Mouse (Mus musculus) liver, embryonic 13.5 days (tissue): ENCODE results near the gene Gdf15. TPM values are rescaled to one million over a fixed set of nuclear protein-coding genes. Genes with fewer than 3 reads are reported as not detected.

Source experiments
- ATAC-seq: fragments of 200-750 bp; cut with Nextera tagmentation; 2 replicates; pipeline ENCODE4 v1.8.0; 2017; ENCODE audit warnings: low read depth, mild to moderate bottlenecking, moderate number of reproducible peaks, moderate library complexity
- DNase-seq: peaks from one replicate; pipeline ENCODE4 v3.0.0; 2022
- H3K27ac ChIP-seq: fragments of 300-500 bp; sonication (generic); 2 replicates; pipeline ENCODE4 v1.5.1; 2015; ENCODE audit warnings: moderate library complexity, mild to moderate bottlenecking, inconsistent platforms
- H3K27me3 ChIP-seq: fragments of 300-500 bp; sonication (generic); 2 replicates; pipeline ENCODE4 v1.6.1; 2015; ENCODE audit warnings: mild to moderate bottlenecking, inconsistent platforms
- H3K36me3 ChIP-seq: fragments of 300-500 bp; sonication (generic); 2 replicates; pipeline ENCODE4 v1.6.1; 2015; ENCODE audit warnings: mild to moderate bottlenecking, inconsistent platforms
- H3K4me1 ChIP-seq: fragments of 300-500 bp; sonication (generic); replicated peaks from 2 replicates; pipeline ENCODE4 v1.6.1; 2015; ENCODE audit warnings: inconsistent platforms
- H3K4me2 ChIP-seq: fragments of 300-500 bp; sonication (generic); 2 replicates; pipeline ENCODE4 v1.6.1; 2015; ENCODE audit warnings: inconsistent platforms, mild to moderate bottlenecking, moderate library complexity
- H3K4me3 ChIP-seq: fragments of 300-500 bp; sonication (generic); replicated peaks from 2 replicates; pipeline ENCODE4 v1.5.1; 2015; ENCODE audit warnings: mild to moderate bottlenecking, inconsistent platforms
- H3K9ac ChIP-seq: fragments of 300-500 bp; sonication (generic); 2 replicates; pipeline ENCODE4 v1.6.1; 2015; ENCODE audit warnings: mild to moderate bottlenecking, inconsistent platforms
- H3K9me3 ChIP-seq: fragments of 300-500 bp; sonication (generic); replicated peaks from 2 replicates; pipeline ENCODE4 v1.6.1; 2016; ENCODE audit warnings: inconsistent platforms
- WGBS: fragments of 180-500 bp; shearing (Covaris S2); methylation state at CpG from one replicate; pipeline ENCODE4 v1.1.7; 2015; ENCODE audit not compliant: insufficient replicate concordance; 5-methylcytosine and 5-hydroxymethylcytosine counted together
- polyA plus RNA-seq: library from polyadenylated mRNA; unstranded; fragments of >200 nt; fragmentation: Nextera tagmentation; extraction: Ambion mirVana; gene quantifications from 2 replicates; pipeline ENCODE4 v1.2.1, GENCODE M21; 2015

The Gdf15 gene
- polyA plus RNA-seq, 1 experiment from 2014 or later, result 3.9 TPM

DNA sequence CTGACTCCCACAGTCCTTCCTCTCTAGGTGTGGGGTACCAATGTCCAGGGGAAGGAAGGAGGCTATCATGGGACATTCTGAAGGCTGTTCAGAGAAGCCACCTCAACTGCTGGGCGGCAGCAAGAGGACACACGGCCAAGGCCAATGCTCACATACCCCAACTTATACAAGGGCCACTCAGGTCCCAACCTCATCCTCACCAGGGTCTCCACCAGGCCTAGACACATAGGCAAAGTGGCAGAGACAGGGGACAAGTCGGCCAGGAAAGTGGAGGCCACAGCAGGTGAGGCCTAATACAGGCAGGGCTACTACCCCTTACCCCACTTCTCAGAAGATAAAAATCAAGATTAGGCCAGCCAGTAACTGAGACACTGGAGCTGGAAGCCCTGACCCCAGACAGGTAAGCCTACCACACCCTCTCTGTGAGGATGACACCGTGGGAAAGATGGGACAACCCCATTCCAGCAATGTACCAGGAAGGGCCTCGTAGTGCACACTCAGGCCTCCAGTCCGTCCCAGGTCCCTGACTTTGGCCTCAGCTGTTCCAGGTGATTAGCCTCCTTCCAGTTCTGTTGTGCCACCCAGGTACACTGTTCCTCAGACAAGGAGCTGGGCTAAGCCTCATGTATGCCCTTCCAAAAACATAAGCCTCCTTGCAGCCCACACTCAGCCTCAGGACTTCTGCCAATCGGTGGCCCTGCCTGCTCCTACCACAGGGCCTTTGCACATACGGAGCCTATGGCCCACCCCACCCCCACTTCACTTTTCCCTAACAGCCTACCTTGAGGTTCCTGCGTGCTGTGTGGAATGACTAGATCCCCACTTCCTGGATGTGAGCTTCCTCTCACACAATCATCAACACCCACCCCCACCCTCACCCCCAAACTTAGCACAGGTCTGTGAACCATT is 26.1 kb downstream of the Gdf15 start:
- Histone ChIP-seq H3K9me3 (no peaks in the 10 kb centered on the region), H3K27ac (peak overlapping the region; percentile 16), H3K4me1 (peaks cover 87% of the 10 kb centered on the region), H3K4me3 (peak overlapping the region; percentile 81), H3K4me2 (peak overlapping the region; percentile 93; the same call in 1 of the 2 replicates), H3K9ac (peak overlapping the region; percentile 94; the same call in 1 of the 2 replicates), H3K36me3 (peaks cover 16% of the 10 kb centered on the region), H3K27me3 (peaks cover 5% of the 10 kb centered on the region; the same call in 1 of the 2 replicates)
- WGBS, result 69% methylated on average over 9 of the region's 9 CpGs
- DNase-seq (no peak), ATAC-seq (no peak)

DNA sequence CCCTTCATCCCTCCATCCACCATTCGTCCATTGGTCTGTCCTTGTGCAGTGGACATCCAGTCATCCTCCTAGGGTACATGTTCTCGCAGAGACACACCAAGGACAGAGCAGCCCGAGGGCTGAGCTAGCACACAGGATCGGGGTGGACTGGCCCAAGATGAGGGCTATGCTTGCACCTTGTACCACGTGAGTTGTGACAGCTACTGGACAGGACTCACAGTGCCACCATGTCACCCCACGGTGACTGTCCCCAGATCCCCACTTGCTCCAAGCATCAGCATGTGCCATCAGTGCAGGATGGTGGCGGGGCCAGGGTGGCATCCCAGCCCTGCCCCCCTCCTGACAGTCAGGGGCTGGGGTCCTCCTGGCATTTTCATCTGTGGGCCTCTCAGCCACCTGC is 27.7 kb downstream of the Gdf15 start:
- H3K4me1 ChIP-seq, result peaks cover 88% of the 10 kb centered on the region
- ATAC-seq, result no peak
- no peak for DNase-seq
- H3K27me3 ChIP-seq, result peaks cover 5% of the 10 kb centered on the region; the same call in 1 of the 2 replicates
- H3K4me2 ChIP-seq, result no peak overlapping the region
- H3K27ac ChIP-seq, result no peak overlapping the region
- no peak overlapping the region for H3K4me3 ChIP-seq
- H3K9ac ChIP-seq, result no peak overlapping the region
- H3K9me3 ChIP-seq, result no peaks in the 10 kb centered on the region
- 71% methylated on average over 7 of the region's 7 CpGs for WGBS
- H3K36me3 ChIP-seq, result peaks cover 22% of the 10 kb centered on the region

DNA sequence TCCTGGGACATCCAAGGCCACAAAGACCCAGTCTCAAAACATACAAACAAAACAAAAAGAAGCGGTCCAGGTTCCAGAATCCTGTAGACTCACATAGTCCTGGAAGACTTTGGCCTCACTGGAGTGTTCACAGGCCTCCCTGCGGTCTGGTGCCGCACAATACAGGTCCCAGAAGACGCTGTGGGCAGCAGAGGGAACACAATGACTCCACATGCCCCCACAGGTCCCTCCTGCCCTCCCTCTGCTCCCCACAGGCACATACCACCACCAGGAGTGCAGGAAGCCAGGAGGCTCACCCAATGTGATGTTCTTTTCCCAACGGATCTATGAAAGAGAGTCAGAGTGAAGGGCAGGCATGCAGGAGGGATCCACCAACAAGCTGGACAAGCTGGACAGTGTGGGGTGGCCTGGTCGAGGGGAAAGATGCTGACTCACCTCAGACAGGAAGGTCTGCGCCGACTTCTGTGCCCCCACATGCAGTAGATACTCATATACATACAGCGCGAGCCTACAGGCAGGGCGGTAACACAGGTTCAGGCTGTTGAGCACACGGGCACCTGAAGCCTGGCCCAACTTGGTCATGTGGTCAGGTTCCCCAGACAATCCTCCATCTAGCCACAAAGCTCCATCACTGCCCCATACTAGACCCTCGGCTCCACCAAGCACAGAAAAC is 30.0 kb downstream of the Gdf15 start:
- H3K27ac ChIP-seq, result peak overlapping the region; percentile 47
- H3K36me3 ChIP-seq, result peaks cover 44% of the 10 kb centered on the region
- H3K9ac ChIP-seq, result no peak overlapping the region
- ATAC-seq (no peak), DNase-seq (no peak)
- H3K9me3 ChIP-seq, result no peaks in the 10 kb centered on the region
- no peak overlapping the region for H3K4me3 ChIP-seq
- H3K4me1 ChIP-seq, result peaks cover 88% of the 10 kb centered on the region
- no peak overlapping the region for H3K4me2 ChIP-seq
- no peaks in the 10 kb centered on the region for H3K27me3 ChIP-seq
- WGBS, result 84% methylated on average over 13 of the region's 13 CpGs

DNA sequence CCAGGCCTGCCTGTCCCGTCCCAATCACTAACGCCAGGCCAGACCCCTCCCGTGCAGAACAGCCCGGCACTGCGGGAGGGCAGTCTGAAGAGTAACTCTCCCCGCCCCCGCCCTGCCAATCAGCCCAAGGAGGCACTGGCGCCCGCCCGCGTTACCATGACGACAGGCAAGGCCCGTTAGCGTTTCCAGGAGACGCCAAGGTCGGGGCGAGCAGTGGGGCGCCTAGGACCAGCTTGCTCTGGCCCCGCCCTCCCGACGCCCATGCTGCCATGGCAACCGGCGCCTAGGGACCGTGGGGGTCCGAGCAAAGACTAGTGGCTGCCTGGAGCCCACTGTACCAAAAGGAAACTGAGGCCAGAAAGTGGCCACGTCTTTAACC is 31.0 kb downstream of the Gdf15 start:
- peak overlapping the region; percentile 43; the same call in 1 of the 2 replicates for H3K27ac ChIP-seq
- peak; percentile 78 for DNase-seq
- H3K4me3 ChIP-seq, result peak overlapping the region; percentile 7
- H3K9me3 ChIP-seq, result no peaks in the 10 kb centered on the region
- ATAC-seq, result peak; percentile 70
- peaks cover 55% of the 10 kb centered on the region for H3K36me3 ChIP-seq
- 1% methylated on average over 26 of the region's 26 CpGs for WGBS
- 0 out of 2 replicates have a peak overlapping the region, but pooled peaks have one; percentile 19 for H3K9ac ChIP-seq
- peak overlapping the region; percentile 57 for H3K4me2 ChIP-seq
- H3K4me1 ChIP-seq, result peaks cover 86% of the 10 kb centered on the region
- H3K27me3 ChIP-seq, result no peaks in the 10 kb centered on the region

DNA sequence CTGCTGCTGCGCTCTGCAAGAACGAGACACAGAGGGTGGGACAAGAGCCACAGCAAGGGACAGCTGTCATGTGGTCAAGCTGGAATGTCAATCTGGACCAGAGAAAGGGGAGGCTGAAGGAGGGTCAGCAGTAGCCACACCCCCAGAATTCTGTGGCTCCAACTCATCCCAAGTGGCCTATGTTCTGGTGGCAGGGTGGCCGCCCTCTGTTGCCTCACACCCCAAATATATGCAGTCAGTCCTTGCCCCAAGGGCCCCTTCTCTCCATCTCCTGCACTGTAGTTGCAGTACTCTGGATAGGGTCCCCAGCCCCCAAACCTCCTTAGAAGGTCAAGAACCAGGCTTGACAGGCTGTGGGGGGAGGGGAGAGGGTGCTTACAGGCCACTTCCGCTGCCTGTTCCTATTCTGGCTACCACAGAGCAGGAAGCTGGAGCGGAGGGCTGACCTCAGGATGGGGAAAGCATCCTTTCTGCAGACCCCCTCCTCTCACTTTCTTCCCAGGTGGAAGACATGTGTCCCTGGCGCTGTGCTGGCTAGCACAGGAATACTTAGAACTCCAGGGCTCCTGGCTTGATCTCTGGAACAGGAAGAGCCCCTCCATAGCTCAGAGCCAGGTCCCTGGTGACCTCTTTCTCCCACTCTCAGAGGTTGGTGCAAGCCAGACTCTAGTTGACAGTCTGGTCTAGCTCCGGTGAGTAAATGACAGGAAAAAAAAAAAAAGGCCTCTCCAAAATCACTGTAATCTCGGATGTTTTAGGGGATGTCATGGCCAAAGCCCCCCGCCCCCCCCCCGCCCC is 31.6 kb downstream of the Gdf15 start:
- no peaks in the 10 kb centered on the region for H3K27me3 ChIP-seq
- peaks cover 86% of the 10 kb centered on the region for H3K4me1 ChIP-seq
- H3K4me2 ChIP-seq, result peak overlapping the region; percentile 57
- peak overlapping the region; percentile 43; the same call in 1 of the 2 replicates for H3K27ac ChIP-seq
- ATAC-seq (no peak; the same call in 1 of the 2 replicates), DNase-seq (no peak)
- peak overlapping the region; percentile 7; the same call in 1 of the 2 replicates for H3K4me3 ChIP-seq
- 43% methylated on average over 10 of the region's 10 CpGs for WGBS
- peaks cover 60% of the 10 kb centered on the region for H3K36me3 ChIP-seq
- H3K9ac ChIP-seq, result peak overlapping the region; percentile 19; the same call in 1 of the 2 replicates
- H3K9me3 ChIP-seq, result no peaks in the 10 kb centered on the region

DNA sequence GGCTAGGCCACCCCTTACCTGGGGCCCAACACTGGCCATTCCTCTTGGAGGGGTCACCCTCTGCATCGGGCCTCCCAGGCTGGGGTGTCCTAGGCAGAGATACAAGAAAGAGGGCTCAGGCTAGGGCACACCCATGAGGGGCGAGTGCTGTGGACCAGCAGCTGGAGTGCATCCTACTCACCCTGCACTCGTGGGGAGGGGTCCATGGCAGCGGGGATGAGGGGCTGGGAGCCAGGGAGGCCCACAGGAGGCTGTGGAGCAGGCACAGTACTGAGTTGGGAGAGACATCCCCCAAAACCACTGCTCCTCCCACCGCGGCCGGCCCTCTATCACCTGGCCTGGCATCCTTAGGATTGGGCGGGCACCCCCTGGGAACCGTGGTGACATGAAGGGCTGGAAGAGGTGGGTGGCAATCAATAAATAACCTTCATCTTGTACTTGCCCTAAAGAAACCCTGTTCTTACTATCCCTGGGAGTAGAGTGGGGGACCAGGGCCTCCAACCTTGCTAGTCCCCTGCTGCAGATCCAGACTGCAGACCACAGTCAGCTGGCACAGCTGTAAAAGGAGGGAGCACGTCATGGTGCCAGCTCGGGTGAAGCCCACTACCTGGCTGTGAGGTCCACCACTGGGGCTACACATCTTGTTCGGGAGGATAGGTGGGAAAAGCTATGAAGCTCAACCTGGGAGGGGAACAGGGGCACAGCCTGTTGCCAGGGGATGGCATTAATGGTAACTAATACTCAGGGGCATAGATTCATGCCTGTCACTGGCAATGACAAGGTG is 32.6 kb downstream of the Gdf15 start:
- H3K4me3 ChIP-seq, result no peak overlapping the region
- no peak overlapping the region for H3K27ac ChIP-seq
- no peak overlapping the region for H3K9ac ChIP-seq
- H3K4me2 ChIP-seq, result no peak overlapping the region
- no peaks in the 10 kb centered on the region for H3K9me3 ChIP-seq
- WGBS, result 71% methylated on average over 12 of the region's 12 CpGs
- peaks cover 65% of the 10 kb centered on the region for H3K36me3 ChIP-seq
- DNase-seq, result no peak
- H3K27me3 ChIP-seq, result no peaks in the 10 kb centered on the region
- ATAC-seq, result no peak
- H3K4me1 ChIP-seq, result peaks cover 87% of the 10 kb centered on the region

DNA sequence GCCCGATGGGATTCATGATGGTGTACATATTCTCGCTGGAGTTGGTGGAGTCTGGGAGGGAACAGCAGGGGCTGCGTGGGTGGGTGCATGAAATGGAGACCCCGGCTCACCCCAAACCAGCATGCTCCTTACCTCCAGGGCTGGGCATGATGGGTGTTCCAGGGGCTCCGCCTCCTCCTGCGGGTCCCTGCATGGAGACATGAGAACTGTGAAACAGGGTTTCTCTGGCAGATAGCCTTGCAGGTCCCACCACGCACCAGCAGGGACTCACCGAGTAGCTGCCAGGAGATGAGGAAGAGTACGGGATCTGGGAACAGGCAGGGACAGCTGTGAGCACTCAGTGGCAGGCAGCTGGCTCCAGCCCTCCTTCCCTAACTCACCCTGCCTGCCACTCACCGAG is 33.5 kb downstream of the Gdf15 start:
- DNase-seq (no peak), ATAC-seq (no peak)
- H3K4me1 ChIP-seq, result peaks cover 88% of the 10 kb centered on the region
- no peak overlapping the region for H3K9ac ChIP-seq
- H3K27ac ChIP-seq, result no peak overlapping the region
- 70% methylated on average over 10 of the region's 10 CpGs for WGBS
- H3K4me2 ChIP-seq, result peak overlapping the region; percentile 60
- H3K27me3 ChIP-seq, result no peaks in the 10 kb centered on the region
- H3K9me3 ChIP-seq, result no peaks in the 10 kb centered on the region
- H3K36me3 ChIP-seq, result peaks cover 65% of the 10 kb centered on the region
- H3K4me3 ChIP-seq, result no peak overlapping the region

DNA sequence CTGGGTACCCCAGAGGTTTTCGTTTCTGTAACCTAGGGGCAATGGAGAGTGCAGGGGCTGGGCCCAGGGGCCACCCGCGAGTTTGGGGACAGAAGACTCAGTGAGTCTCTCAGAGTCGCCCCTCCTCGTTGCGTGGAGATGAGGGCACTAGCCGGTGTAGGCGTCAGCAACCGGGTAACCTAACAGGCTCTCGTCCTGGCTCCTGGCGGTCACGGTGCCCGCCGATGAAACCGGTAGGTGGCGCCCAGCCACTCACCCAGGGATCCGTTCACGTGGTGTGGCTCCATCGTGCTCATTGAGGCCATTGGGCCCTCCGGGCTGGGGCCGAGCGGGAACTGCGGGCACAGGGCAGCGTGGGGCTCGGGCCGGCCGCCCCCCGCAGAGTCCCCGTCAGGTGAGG is 34.0 kb downstream of the Gdf15 start:
- DNase-seq (no peak), ATAC-seq (no peak)
- no peak overlapping the region for H3K27ac ChIP-seq
- H3K4me3 ChIP-seq, result peak overlapping the region; percentile 42
- H3K9me3 ChIP-seq, result no peaks in the 10 kb centered on the region
- H3K4me2 ChIP-seq, result peak overlapping the region; percentile 60
- H3K36me3 ChIP-seq, result peaks cover 65% of the 10 kb centered on the region
- no peaks in the 10 kb centered on the region for H3K27me3 ChIP-seq
- H3K4me1 ChIP-seq, result peaks cover 92% of the 10 kb centered on the region
- 39% methylated on average over 29 of the region's 29 CpGs for WGBS
- H3K9ac ChIP-seq, result peak overlapping the region; percentile 51

DNA sequence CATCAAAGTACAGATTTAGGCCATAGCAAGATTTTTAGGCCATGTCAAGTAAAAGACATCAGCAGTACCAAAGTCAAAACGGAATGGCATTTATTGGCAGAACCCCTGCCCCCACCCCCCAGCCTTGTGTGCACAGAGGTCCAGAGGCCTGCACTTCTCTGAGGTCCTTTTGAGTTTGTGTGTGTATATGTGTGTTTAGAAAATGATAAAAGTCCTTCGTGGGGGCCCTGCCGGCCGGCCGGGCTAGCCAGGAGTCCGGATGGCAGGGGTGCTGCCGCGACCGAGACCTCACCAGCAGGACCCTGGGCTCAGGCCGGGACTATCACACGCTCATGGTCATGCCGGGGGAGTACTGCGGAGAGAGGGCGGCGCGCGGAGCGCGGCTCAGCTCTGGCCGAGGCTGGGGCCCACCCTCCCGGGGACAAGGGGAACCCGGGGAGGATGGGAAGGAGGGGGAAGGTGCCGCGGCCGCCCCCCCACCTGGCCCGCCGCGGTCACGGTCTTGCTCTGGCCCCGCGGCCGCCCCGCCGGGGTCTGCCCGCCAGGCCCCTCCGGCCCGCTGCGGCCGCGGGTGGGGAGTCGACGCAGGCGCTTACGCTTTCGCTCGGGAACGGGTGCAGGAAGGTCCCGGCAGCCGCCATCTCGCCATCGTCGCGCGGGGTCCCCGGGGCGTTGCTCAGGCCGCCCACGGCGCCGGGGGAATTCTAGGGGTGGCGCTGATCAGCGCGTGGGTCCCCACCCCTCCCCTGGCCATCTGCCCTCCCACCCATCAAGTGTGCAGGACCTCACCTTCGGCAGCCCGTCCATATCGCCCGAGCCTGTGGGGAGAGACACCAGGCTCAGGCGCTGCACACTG is 34.6 kb downstream of the Gdf15 start:
- Histone ChIP-seq H3K27ac (no peak overlapping the region), H3K9ac (peak overlapping the region; percentile 51), H3K4me1 (peaks cover 97% of the 10 kb centered on the region), H3K4me2 (peak overlapping the region; percentile 60), H3K9me3 (no peaks in the 10 kb centered on the region), H3K36me3 (peaks cover 59% of the 10 kb centered on the region), H3K4me3 (peak overlapping the region; percentile 42), H3K27me3 (no peaks in the 10 kb centered on the region)
- ATAC-seq, result no peak
- no peak for DNase-seq
- 62% methylated on average over 65 of the region's 68 CpGs for WGBS
